Mouse (Mus musculus) forebrain, embryonic 16.5 days (tissue): ENCODE measurements around the gene Dhx37. TPM values are rescaled to one million over a fixed set of nuclear protein-coding genes. Genes with fewer than 3 reads are reported as not detected.
"Not testable (repeated sequence)": the region's sequence is repeated elsewhere in the genome, so short reads cannot be mapped to it uniquely, and the experiment has no call there.

Source experiments
- ATAC-seq: fragments of 200-750 bp; cut with Nextera tagmentation; 2 replicates; pipeline ENCODE4 v1.8.0; 2017; ENCODE audit warnings: mild to moderate bottlenecking, moderate library complexity
- H3K27ac ChIP-seq: fragments of 300-500 bp; sonication (generic); 2 replicates; pipeline ENCODE4 v1.5.1; 2014; ENCODE audit warnings: low read length, control low read depth
- H3K27me3 ChIP-seq: fragments of 300-500 bp; sonication (generic); replicated peaks from 2 replicates; pipeline ENCODE4 v1.6.1; 2014; ENCODE audit warnings: low read length; ENCODE audit not compliant: control insufficient read depth, insufficient read depth
- H3K36me3 ChIP-seq: fragments of 300-500 bp; sonication (generic); 2 replicates; pipeline ENCODE4 v1.6.1; 2014; ENCODE audit not compliant: control insufficient read depth, insufficient read depth
- H3K4me1 ChIP-seq: fragments of 300-500 bp; sonication (generic); replicated peaks from 2 replicates; pipeline ENCODE4 v1.6.1; 2014; ENCODE audit warnings: low read length; ENCODE audit not compliant: control insufficient read depth, insufficient read depth
- H3K4me2 ChIP-seq: fragments of 300-500 bp; sonication (generic); 2 replicates; pipeline ENCODE4 v1.6.1; 2014; ENCODE audit warnings: mild to moderate bottlenecking, low read length, control low read depth
- H3K4me3 ChIP-seq: fragments of 300-500 bp; sonication (generic); replicated peaks from 2 replicates; pipeline ENCODE4 v1.5.1; 2014; ENCODE audit warnings: mild to moderate bottlenecking, low read length, control low read depth
- H3K9ac ChIP-seq: fragments of 300-500 bp; sonication (generic); replicated peaks from 2 replicates; pipeline ENCODE4 v1.6.1; 2014; ENCODE audit warnings: low read depth, low read length, control low read depth
- H3K9me3 ChIP-seq: fragments of 300-500 bp; sonication (generic); 2 replicates; pipeline ENCODE4 v1.6.1; 2016; ENCODE audit warnings: low read length; ENCODE audit not compliant: control insufficient read depth
- WGBS: fragments of 180-500 bp; shearing (Covaris S2); extraction: QIAGEN DNeasy Blood & Tissue Kit; methylation state at CpG from one replicate; pipeline ENCODE4 v1.1.7; 2014; 5-methylcytosine and 5-hydroxymethylcytosine counted together
- polyA plus RNA-seq: library from polyadenylated mRNA; unstranded; fragments of >200 nt; fragmentation: Nextera tagmentation; extraction: Ambion mirVana; gene quantifications from 2 replicates; pipeline ENCODE4 v1.2.1, GENCODE M21; 2015

Dhx37 gene
- polyA plus RNA-seq, 1 experiment from 2014 or later, result 13.5 TPM

DNA sequence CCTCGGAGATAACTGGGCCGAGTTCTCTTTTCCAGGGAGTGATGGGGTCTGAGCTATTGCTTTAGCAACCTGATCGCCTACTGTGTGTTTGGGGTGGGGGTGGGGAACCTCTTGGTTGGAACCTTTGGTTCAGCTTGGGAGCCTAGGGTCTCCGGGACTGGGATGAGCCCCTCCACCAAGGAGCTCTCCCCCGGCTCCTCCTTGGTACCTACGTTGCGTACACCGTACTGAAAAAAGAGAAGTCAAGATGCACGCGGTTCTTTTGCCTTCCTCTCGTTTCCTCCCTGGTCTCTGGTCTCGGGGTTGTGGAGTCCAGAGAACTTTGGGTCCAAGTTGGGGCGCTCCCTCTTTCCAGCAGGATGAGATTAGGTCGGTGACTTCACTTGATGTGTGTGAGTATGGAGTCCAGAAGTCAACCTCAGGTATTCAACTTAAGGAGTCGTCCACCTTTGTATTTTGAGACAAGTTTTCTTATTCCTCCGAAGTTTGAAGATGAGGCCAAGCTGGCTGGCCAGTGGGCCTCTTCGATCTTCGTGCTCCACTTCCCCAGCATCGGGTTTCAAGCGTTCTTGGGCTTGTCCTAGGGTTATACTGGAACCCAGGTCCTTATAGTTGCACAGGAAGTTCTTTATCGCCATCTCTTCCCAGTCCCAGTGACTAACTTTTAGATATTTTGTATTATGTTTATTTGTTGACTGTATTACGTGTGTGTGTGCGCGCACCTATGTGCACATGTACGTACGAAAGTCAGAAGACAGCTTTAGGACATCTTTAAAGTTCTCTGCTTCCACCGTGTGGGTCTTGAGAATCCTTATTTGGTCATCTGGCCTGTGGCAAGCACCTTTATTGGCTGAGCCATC lies 8.4 kb upstream of the Dhx37 start:
- Histone ChIP-seq H3K4me2 (peak overlapping the region; percentile 58), H3K27ac (no peak overlapping the region), H3K27me3 (no peaks in the 10 kb centered on the region), H3K9me3 (no peaks in the 10 kb centered on the region), H3K36me3 (no peaks in the 10 kb centered on the region), H3K4me3 (peak overlapping the region; percentile 82), H3K9ac (peak overlapping the region; percentile 84), H3K4me1 (peaks cover 17% of the 10 kb centered on the region)
- WGBS, result 25% methylated on average over 27 of the region's 27 CpGs
- ATAC-seq, result peak; percentile 3; the same call in 1 of the 2 replicates

DNA sequence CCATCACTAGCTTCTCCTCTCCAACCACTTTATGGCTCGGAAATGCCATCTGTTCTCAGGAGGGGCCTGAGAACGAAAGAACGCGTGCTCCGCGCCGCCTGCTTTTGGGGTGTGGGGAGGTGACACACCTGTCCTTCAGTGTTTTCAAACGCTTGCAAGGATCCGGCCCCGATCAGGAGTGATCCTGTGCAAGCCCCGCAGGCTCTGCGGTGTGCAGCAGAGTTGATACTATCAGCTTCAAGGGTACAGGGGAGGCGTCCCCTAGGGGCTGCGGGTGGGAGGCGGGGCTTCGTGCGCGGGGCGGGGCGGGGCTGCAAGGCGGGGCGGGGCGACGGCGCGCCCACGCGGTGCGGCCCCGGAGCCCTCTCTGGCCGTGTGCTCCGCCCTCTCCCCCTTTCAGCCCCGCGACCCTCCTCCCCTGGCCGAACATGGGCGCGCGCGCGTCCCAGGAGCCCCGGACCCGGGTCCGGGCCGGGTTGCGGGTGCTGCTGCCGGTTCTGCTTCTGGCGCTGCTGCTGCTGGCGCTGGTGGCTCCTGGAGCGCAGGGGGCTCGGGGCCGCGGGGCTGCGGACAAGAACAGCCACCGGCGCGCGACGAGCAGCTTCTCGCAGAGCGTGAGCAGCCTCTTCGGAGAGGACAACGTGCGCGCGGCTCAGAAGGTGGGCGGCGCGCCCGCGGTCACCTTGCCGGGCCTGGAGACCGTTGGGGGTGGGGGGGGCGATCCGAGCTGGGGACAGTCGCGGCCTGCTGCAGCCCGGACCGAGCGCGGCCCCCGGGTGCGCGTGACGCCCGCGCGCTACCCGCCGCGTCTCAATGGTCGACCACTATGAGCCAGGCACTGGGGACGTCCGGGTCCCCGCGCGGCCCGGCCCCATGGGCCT lies 7.6 kb upstream of the Dhx37 start, which contains the start of gene Bri3bp:
Gene Bri3bp, plus strand, starts transcription at position 335 of the 881 bp plus-strand sequence.
- Histone ChIP-seq H3K36me3 (no peaks in the 10 kb centered on the region), H3K4me1 (peaks cover 17% of the 10 kb centered on the region), H3K27ac (peak within 1 kb of the TSS; percentile 67), H3K27me3 (no peaks in the 10 kb centered on the region), H3K4me2 (peak within 1 kb of the TSS; percentile 58), H3K9ac (peak within 1 kb of the TSS; percentile 84), H3K4me3 (peak within 1 kb of the TSS; percentile 82), H3K9me3 (no peaks in the 10 kb centered on the region)
- under 1% methylated on average over 53 of the region's 97 CpGs for WGBS
- peak; percentile 92 for ATAC-seq

DNA sequence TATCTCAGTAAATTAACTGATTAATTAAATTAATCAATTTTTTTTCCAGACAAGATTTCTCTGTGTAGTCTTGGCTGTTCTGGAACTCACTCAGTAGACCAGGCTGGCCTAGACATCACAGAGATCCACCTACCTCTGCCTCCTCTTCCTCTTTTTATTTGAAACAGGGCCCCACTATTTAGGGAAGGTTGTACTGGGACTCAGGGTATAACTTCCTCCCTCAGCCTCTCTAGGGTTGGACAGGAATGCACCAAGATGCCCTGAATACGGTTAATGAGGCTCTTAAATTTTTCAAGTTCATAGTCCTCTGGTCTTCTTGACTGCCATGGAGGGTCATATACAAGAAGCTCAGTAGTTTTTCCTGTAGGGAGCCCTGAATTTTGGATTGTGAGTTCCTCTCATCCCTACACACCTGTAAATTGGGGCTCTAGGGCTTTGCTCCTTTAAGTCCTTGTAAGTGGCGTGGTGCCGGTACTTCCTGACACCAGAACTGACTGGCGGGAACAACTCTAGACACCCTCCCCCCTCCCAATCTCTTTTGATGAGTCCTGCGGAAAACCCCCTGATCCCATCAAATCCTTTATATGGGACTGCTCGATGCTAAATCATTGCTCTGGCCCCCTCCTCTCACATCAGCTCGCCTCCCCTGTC lies 6.8 kb upstream of the Dhx37 start:
- ATAC-seq, result no peak; the same call in 1 of the 2 replicates
- 5% methylated on average over 7 of the region's 7 CpGs for WGBS
- Histone ChIP-seq H3K4me1 (peaks cover 13% of the 10 kb centered on the region), H3K9ac (peak overlapping the region; percentile 84), H3K27ac (peak overlapping the region; percentile 30; the same call in 1 of the 2 replicates), H3K9me3 (no peaks in the 10 kb centered on the region), H3K27me3 (no peaks in the 10 kb centered on the region), H3K36me3 (no peaks in the 10 kb centered on the region), H3K4me3 (peak overlapping the region; percentile 82), H3K4me2 (peak overlapping the region; percentile 58)

DNA sequence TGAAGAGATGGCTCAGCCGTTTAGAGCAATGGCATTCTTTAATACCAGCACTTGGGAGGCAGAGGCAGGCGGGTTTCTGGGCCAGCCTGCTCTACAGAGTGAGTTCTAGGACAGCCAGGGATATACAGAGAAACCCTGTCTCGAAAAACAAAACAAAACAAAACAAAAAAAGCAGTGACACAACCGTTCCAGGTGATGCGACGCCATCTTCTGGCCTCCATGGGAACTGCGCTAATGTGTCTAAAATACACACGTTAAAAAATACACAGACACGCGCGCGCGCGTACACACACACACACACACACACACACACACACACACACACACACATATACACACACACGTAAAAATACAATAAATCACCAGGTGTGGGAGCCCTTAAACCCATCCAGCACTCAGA lies 426 bp upstream of the Dhx37 start:
- Histone ChIP-seq H3K4me1 (peaks cover 11% of the 10 kb centered on the region), H3K4me3 (peak overlapping the region; percentile 99), H3K36me3 (peaks cover 19% of the 10 kb centered on the region), H3K4me2 (peak overlapping the region; percentile 97)
- 57% methylated on average over 15 of the region's 15 CpGs for WGBS
- not testable (repeated sequence) for H3K9me3 ChIP-seq, H3K27ac ChIP-seq, ATAC-seq, H3K9ac ChIP-seq, H3K27me3 ChIP-seq

DNA sequence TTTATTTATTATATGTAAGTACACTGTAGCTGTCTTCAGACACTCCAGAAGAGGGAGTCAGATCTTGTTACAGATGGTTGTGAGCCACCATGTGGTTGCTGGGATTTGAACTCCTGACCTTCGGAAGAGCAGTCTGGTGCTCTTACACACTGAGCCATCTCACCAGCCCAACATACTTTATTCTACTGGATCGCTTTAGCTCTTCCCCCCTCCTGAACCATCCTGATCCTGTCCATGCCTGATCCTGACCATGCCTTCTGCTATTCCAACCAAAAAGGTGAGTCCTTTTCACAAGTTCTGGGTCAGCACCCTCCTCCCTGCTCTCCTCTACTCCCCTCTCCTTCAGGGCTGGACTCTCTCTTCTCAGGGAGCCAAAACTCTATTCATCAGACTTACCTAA lies 1.6 kb downstream of the Dhx37 start:
- H3K27me3 ChIP-seq, H3K4me3 ChIP-seq, ATAC-seq, H3K9ac ChIP-seq, H3K9me3 ChIP-seq, H3K27ac ChIP-seq, H3K4me2 ChIP-seq: not testable (repeated sequence)
- H3K36me3 ChIP-seq, result peaks cover 34% of the 10 kb centered on the region
- peaks cover 11% of the 10 kb centered on the region for H3K4me1 ChIP-seq
- 97% methylated on average over 2 of the region's 2 CpGs for WGBS

DNA sequence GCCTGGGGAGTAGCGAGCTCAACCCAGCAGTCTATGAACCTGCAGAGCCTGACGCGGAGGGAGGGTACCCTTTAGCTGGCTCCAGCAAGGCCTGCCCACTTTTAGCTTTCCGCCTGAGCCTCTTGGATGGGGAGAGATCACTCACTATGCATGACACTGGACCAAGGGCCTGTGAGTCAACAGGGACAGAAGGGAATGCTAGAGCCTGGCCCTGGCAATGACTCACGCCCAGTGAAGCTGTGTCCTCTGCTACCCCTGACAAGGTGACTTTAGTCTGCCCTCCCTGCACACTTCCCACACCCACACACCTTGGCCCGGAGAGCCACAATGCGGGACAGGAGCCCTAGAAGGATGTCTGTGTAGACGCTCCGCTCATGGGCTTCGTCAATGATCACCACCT lies 7.6 kb downstream of the Dhx37 start:
- Histone ChIP-seq H3K27me3 (no peaks in the 10 kb centered on the region), H3K36me3 (peaks cover 68% of the 10 kb centered on the region), H3K9me3 (no peaks in the 10 kb centered on the region), H3K4me1 (no peaks in the 10 kb centered on the region), H3K9ac (no peak overlapping the region), H3K27ac (no peak overlapping the region), H3K4me3 (no peak overlapping the region), H3K4me2 (no peak overlapping the region)
- 94% methylated on average over 10 of the region's 10 CpGs for WGBS
- ATAC-seq, result no peak

DNA sequence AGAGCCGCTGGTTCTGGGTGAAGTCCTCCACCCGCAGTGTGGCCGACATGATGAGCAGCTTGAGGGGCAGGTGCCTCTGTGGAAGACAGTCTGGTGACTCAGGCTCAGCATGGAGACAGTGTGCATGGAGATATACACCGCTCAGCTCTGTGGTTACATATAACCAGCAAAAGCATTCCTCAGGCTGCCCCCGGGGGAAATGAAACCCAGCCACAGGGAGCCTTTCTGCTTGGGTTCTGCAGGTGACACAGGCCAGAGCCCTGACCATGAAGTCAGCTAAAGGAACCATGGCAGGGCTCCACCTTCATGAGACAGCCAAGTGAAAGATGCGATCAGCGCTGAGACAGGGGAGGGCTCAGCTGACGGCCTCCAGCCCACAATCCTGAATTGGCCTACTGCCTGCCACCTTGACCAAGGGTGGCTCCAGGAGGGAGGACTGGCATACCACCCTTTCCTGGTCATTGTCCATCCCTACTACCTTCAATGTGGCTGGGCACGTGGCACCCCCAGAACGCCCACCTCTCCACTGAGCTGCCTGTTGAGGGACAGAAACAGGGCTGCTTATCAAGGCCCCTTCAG lies 8.1 kb downstream of the Dhx37 start:
- ATAC-seq, result no peak
- H3K9me3 ChIP-seq, result no peaks in the 10 kb centered on the region
- H3K9ac ChIP-seq, result no peak overlapping the region
- WGBS, result 91% methylated on average over 10 of the region's 10 CpGs
- no peak overlapping the region for H3K4me2 ChIP-seq
- H3K27me3 ChIP-seq, result no peaks in the 10 kb centered on the region
- peaks cover 66% of the 10 kb centered on the region for H3K36me3 ChIP-seq
- no peaks in the 10 kb centered on the region for H3K4me1 ChIP-seq
- no peak overlapping the region for H3K4me3 ChIP-seq
- H3K27ac ChIP-seq, result no peak overlapping the region

DNA sequence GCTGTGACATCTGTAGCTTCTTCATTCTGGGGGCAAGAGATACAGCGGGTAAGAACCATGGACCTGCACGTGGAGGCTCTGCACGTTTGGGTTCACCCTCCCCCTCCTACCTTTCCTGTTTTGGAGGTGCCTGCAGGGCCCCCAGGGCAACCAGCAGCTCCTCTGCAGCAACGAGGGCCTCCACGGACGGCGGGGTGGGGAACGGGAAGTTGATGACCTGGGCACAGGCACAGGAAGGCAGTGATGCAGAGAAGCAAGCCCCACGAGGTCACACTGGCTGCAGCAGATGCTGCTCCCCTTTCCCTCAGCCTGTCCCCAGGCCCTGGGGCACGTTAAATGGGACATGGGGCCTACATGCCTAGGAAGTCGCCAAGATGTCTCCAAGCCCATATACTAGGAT lies 14.8 kb downstream of the Dhx37 start:
- Histone ChIP-seq H3K4me1 (no peaks in the 10 kb centered on the region), H3K4me2 (no peak overlapping the region), H3K36me3 (peaks cover 61% of the 10 kb centered on the region), H3K4me3 (no peak overlapping the region), H3K9ac (no peak overlapping the region), H3K27ac (no peak overlapping the region), H3K27me3 (no peaks in the 10 kb centered on the region), H3K9me3 (no peaks in the 10 kb centered on the region)
- 89% methylated on average over 11 of the region's 11 CpGs for WGBS
- no peak for ATAC-seq
